Mouse (Mus musculus): ENCODE measurements around the gene Rasgrp1. TPM values are rescaled to one million over a fixed set of nuclear protein-coding genes. Genes with fewer than 3 reads are reported as not detected.

The Rasgrp1 gene
- total and polyA plus RNA-seq, 3 experiments: 0.38 to 0.83 (median 0.42) TPM

DNA sequence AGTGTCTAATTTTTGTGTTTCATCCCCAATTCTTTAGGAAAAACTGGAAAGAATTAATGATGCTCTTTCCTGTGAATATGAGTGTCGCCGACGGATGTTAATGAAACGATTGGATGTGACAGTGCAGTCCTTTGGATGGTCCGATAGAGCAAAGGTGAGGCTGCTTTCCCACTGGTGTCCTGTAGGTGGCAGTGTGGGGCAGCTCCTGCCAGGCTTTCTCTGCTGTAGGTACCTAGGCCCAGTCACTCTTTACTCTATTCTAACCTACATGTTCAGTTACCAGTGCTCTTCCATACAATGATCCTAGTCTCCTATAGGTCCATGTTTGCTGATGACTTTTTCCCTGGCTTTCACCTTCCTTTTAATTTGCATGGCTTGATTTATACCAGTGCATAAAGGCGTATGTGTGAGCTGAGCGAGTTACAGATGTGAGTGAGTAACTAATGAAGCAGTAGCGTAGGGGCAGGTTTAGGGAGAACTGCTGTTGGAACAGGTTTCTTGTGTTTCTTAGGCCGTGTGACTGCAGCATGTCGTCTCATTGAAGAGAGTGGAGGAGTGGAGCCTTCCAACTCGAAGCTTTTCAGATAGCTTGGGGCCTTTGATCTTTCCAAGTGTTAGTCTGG, 78.9 kb downstream of the Rasgrp1 start (continued):
- TF ChIP-seq TBP (conservative IDR thresholded peaks at IDR 0.05; ENCODE audit: low read depth, low read length) (no peak), CHD1 (IDR thresholded peaks at IDR 0.05; ENCODE audit: low read depth, low read length) (no peak), KAT2A (IDR thresholded peaks at IDR 0.05; ENCODE audit: insufficient replicate concordance, low read length) (no peak), MAX (IDR thresholded peaks at IDR 0.05; ENCODE audit: low read length) (0 out of 2 replicates have a peak, but pooled peaks have one; percentile 34), RCOR1 (conservative IDR thresholded peaks at IDR 0.05; ENCODE audit: low read depth, low read length) (no peak), ELF1 (IDR thresholded peaks at IDR 0.05; ENCODE audit: low read depth, low read length) (no peak), MYC (IDR thresholded peaks at IDR 0.05; ENCODE audit: low read depth, low read length) (no peak), HCFC1 (IDR thresholded peaks at IDR 0.05; ENCODE audit: low read depth, low read length) (no peak), MXI1 (IDR thresholded peaks at IDR 0.05; ENCODE audit: low read depth, low read length) (no peak), ZC3H11A (IDR thresholded peaks at IDR 0.05; ENCODE audit: low read depth, low read length) (peak; percentile 49), ZNF384 (IDR thresholded peaks at IDR 0.05; ENCODE audit: low read depth, low read length) (no peak), ZMIZ1 (IDR thresholded peaks at IDR 0.05; ENCODE audit: low read depth, low read length) (no peak), BHLHE40 (IDR thresholded peaks at IDR 0.05; ENCODE audit: low read depth, low read length) (no peak), USF1 (IDR thresholded peaks at IDR 0.05; ENCODE audit: low read depth, low read length) (no peak), NRF1 (IDR thresholded peaks at IDR 0.05; ENCODE audit: low read depth, low read length) (no peak), IRF4 (IDR thresholded peaks at IDR 0.05; ENCODE audit: low read depth, low read length) (no peak)

DNA sequence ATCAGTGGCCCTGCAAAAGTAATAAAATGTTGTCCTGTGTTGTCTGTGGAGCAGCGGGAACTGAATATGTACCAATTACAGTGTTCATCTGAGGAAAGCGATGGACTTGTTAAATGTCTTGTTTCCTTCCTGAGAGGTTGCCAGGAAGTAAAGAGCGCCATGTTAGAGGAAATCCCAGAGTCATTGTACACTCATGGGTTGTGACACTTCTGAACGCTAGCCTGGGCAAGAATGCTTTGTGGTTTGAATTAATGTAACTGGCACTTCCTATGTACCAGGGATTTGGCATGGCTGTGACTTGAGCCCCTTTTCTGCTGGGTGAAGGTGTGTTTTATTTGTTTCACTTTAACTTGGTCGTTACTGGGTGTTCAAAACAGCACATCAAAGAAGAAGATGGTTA, 80.6 kb downstream of the Rasgrp1 start:
- H3K79me2 ChIP-seq (replicated peaks; ENCODE audit: control insufficient read depth, extremely low read depth, insufficient read depth, poor library complexity, severe bottlenecking): 0 out of 2 replicates have a peak, but pooled peaks cover under 1% of the 10 kb centered on the region
- TF ChIP-seq BHLHE40 (IDR thresholded peaks at IDR 0.05; ENCODE audit: low read depth, low read length): no peak
- TF ChIP-seq ZKSCAN1 (IDR thresholded peaks at IDR 0.05; ENCODE audit: borderline replicate concordance, low read depth, low read length): no peak
- TF ChIP-seq SIN3A (IDR thresholded peaks at IDR 0.05; ENCODE audit: low read length): no peak
- no peak for TF ChIP-seq POLR2A (IDR thresholded peaks at IDR 0.05; ENCODE audit: low read depth, low read length)
- no peak for TF ChIP-seq NRF1 (IDR thresholded peaks at IDR 0.05; ENCODE audit: low read depth, low read length)
- TF ChIP-seq SMC3 (IDR thresholded peaks at IDR 0.05; ENCODE audit: low read depth, low read length): no peak
- in situ Hi-C loops (cut with MboI; ENCODE audit: low pct_ligation_motif_present, low pct_unique_long_range_greater_than_20kb, low sequenced_read_pairs) (no loop called here), dilution Hi-C loops (cut with MboI; ENCODE audit: extremely low pct_ligation_motif_present, extremely low pct_unique_long_range_greater_than_20kb, low sequenced_read_pairs) (no loop called here)
- H3K27me3 ChIP-seq (replicated peaks): no peaks in the 10 kb centered on the region
- peaks cover 28 to 65% of the 10 kb centered on the region in 2 experiments for H3K36me3 ChIP-seq (replicated peaks in 1 of 2; ENCODE audit: control insufficient read depth in 1 of 2, insufficient read depth in 1 of 2, low read length in 1 of 2)
- no peaks in the 10 kb centered on the region for H3K9me3 ChIP-seq (replicated peaks; ENCODE audit: low read length)
- no peak overlapping the region for H3K27ac ChIP-seq (ENCODE audit: insufficient read depth, low read depth)
- H3K9ac ChIP-seq (ENCODE audit: insufficient read depth, low read depth): no peak overlapping the region
- no peak for DNase-seq (ENCODE audit: extremely low read depth)
- H3K4me1 ChIP-seq (ENCODE audit: control insufficient read depth in 1 of 2, insufficient read depth in 2 of 2): peaks cover 0 to 8% of the 10 kb centered on the region in 2 experiments; a peak in 2 of 4 replicates
- no peak overlapping the region for H3K4me3 ChIP-seq (replicated peaks in 1 of 3; ENCODE audit: low read depth in 2 of 3, low read length in 2 of 3, poor library complexity in 1 of 3)
- H3K4me2 ChIP-seq (ENCODE audit: insufficient read depth, low read depth, poor library complexity, severe bottlenecking): no peak overlapping the region
